Mouse (Mus musculus) spleen, adult 2 months (tissue): Measurements from ENCODE around the gene Shisal1.

Experiments used
- CTCF ChIP-seq: fragments of 200-500 bp; IDR thresholded peaks from 2 replicates; pipeline ENCODE4 v1.5.1; 2011; ENCODE audit warnings: mild to moderate bottlenecking, inconsistent platforms; ENCODE audit not compliant: insufficient read depth, insufficient read length, insufficient replicate concordance; ENCODE audit errors: extremely low read depth
- POLR2A ChIP-seq: fragments of 200-500 bp; IDR thresholded peaks from 2 replicates; pipeline ENCODE4 v1.6.1; 2011; ENCODE audit warnings: low read depth, low read length, inconsistent platforms

- TF ChIP-seq POLR2A = no peak
- no peak for TF ChIP-seq CTCF
Measured at GRCm38 (mm10) chr15:84336281-84336817, 110.5 kb downstream of the Shisal1 start.
